Mouse (Mus musculus) E14TG2a.4 (cell line): Measurements from ENCODE around the gene Cox5a.

Experiments
- H3K27me3 ChIP-seq: 2 replicates; pipeline ENCODE4 v1.6.1; 2014; ENCODE audit warnings: low read length, control low read depth; ENCODE audit not compliant: insufficient read depth
- H3K36me3 ChIP-seq: 2 replicates; pipeline ENCODE4 v1.6.1; 2014; ENCODE audit warnings: low read length, control low read depth; ENCODE audit not compliant: insufficient read depth
- H3K4me1 ChIP-seq: replicated peaks from 2 replicates; pipeline ENCODE4 v1.6.1; 2014; ENCODE audit warnings: low read depth, low read length, control low read depth
- H3K4me3 ChIP-seq: replicated peaks from 2 replicates; pipeline ENCODE4 v1.5.1; 2014; ENCODE audit warnings: mild to moderate bottlenecking, low read length
- H3K9me3 ChIP-seq: 2 replicates; pipeline ENCODE4 v1.6.1; 2014; ENCODE audit warnings: low read length, control low read depth
- CTCF ChIP-seq: conservative IDR thresholded peaks from 2 replicates; pipeline ENCODE4 v1.5.1; 2014; ENCODE audit warnings: low read length
- NANOG ChIP-seq: IDR thresholded peaks from 2 replicates; pipeline ENCODE4 v1.6.1; 2014; ENCODE audit warnings: borderline replicate concordance, low read length, mixed read lengths
- POU5F1 ChIP-seq: IDR thresholded peaks from 2 replicates; pipeline ENCODE4 v1.6.1; 2014; ENCODE audit warnings: low read length, borderline replicate concordance

Cox5a gene

DNA sequence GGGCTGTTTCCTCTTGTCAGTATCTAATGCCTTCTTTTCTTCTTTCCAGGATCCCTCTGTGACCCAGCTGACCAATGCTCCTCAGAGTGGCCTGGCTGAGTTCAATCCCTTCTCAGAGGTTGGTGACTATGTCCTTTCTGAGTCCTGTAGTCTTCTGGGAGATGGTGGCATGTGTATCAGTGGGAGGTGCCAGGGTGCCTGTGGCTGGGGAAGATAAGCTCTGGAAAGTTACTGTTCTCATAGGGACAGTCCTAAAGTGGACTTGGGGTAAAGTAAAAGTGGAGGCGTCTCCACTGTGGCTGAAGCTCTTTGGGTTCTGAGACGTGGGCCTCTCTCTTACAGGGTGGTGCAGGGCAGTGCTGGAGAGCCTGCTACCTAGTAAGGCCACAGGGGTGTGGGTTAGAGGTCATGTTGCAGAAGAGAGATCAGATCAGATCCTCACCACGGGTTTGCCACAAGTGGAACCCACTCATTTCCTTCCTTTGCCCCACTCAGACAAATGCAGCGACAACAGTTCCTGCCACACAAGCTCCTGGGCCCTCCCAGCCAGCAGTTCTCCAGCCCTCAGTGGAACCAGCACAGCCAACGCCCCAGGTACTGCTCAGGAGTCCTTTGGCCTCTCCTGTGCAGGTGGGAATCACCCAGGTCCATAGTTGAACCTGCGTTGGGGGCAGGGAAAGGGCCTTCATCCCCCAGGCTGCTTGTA, 56.2 kb downstream of the Cox5a start:
- TF ChIP-seq CTCF (no peak), POU5F1 (no peak), NANOG (no peak)
- H3K4me1 ChIP-seq: peaks cover 3% of the 10 kb centered on the region; the same call in 1 of the 2 replicates
- H3K9me3 ChIP-seq: no peaks in the 10 kb centered on the region
- no peaks in the 10 kb centered on the region for H3K27me3 ChIP-seq
- peaks cover 84% of the 10 kb centered on the region for H3K36me3 ChIP-seq
- no peak overlapping the region for H3K4me3 ChIP-seq
